Mouse (Mus musculus) embryo, embryonic 9.5 days (tissue): Measurements from ENCODE around the gene Ostf1.

ENCODE experiments used
- DNase-seq: peaks from one replicate; pipeline ENCODE4 v3.0.0-alpha.2; 2017; ENCODE audit errors: extremely low spot score

Ostf1 gene

DNA sequence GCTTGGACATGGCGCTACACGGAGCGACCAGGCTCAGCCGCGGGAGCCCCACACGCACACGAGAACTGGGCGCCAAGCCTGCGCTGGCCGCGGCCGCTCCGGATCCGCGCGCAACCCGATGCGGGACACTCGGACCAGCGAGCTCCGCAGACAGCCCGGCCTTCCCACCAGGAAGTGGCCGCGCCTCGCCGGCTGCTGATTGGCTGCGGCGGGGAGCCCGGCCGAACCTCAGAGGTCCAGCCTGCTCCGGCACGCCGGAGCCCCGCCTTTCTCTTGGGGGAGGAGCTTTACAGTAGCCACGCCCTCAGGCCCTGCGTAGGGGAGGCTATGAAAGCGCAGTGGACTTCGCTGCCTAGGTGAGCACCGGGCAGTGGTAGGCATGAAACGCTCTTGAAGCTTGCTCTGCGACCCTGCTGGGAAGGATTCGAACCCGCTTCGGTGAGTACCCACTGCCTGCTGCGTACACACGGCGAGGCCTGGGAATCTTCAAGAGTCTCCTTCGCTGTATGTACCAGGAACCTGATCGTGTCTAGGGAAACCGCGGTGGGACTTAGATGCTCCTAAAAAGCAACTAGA is at the start of gene Ostf1, which contains the start of gene Nmrk1:
Gene Ostf1, minus strand, starts transcription at position 180 of the 576 bp plus-strand sequence.
Gene Nmrk1, plus strand, starts transcription at position 307 of the 576 bp plus-strand sequence.
- DNase-seq, result peak; percentile 95

DNA sequence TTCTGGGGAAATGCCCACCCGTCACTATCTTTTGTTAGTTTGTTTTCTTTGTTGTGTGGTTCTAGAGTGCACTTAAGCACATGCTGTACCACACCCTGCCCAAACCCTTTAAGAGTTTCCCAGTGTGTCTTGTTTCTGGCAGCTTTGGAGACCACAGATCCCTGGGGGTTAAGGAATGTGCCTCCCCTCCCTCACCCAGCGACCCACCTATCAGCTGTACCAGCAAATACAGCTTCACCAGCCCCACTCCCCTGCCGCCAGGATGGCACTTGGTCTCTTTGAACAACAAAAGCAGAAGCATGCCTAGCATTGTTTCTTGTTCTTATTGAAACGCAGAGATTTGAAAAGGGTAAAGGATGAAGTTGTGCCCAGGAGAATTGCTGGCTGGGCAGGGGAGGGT is 41.5 kb upstream of the Ostf1 start:
- DNase-seq, result no peak

DNA sequence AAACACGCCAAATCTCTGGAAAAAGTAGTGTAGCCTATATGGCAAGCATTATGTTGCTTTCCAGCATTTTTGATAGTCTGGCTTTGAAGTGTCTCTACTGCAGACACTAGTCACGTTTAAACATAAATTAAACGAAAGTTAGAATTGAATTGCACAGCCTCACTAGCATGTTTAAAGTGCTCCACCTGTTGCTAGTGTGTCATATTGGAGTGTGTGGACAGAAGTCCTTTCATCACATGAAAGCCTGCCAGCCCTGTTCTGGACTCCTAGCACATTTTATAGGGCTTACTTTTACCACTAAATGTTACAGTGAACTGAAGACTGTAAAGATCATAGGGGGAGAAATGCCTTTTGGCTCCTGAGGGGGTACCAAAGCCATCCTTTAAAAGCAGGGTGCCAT is 40.9 kb upstream of the Ostf1 start:
- no peak for DNase-seq

DNA sequence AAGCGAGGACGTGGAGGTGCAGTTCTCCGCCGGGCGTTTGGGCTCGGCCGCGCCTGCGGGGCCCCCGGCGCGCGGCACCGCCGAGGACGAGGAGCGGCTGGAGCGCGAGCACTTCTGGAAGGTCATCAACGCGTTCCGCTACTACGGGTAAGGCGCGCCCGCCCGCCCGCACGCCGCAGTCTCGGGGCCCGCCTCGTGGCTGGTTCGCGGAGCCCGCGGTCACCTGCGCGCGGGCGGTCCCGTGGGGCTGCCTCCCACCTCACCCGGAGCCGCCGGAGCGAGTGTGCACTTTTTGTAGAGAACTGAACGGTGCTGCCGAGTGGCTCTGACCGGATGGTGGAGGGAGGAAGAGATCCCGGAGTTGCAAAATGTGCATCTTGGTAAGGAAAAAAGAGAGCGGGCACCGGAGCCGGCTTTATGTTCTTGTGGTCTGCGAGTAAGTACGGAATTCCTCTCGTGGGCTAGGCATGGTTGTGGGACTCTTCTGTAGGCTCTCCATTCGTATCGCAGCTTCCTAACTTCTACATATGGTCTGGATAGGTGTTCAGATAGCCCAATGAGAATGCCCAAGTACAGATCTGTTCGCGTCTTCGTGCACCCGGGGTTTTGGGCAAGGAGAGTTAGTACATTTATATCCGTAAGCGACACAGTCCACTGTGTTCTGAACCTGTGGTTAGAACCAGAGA is 39.6 kb upstream of the Ostf1 start:
- DNase-seq, result peak; percentile 65

DNA sequence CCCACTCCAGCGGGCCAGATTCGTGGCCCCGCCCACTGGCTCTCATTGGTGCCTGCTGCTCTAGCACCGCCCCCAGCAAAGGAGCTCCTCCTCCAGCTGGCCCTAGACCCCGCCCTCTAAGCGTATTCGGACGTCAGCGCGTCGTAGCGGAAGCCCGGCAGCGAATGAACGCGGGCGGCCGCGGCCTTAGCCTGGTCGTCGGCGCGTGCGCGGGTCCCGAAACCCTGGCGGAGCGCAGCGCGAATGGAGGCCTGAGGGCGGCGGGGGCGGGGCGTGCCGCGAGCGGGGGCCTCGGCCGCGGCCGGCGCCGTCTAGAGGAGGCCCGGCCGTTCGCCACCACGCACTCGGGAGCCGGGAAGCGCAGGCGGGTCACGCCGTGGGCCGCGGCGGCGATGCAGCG is 39.0 kb upstream of the Ostf1 start, which contains the start of gene Carnmt1:
Gene Carnmt1, plus strand, starts transcription at position 157 of the 400 bp plus-strand sequence.
- peak; percentile 99 for DNase-seq

DNA sequence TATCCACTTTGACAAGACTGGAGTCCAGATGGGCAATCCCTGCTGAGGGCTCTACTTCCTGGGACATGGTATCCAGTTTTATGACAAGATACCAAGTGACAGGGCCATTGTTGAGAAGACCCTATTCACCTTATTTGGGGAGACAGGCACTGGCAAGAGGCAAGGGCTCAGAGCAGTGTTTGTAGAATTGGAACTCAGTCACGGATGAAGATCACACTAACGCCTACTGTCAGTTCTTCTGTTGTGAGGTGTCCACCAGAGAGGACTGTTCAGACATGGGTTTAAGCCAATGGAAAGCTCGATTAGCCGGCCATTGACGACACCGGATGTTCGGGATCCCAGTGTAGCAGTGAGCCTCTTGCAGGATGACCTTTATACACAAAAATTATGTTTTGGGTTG is 37.9 kb upstream of the Ostf1 start:
- DNase-seq, result no peak

DNA sequence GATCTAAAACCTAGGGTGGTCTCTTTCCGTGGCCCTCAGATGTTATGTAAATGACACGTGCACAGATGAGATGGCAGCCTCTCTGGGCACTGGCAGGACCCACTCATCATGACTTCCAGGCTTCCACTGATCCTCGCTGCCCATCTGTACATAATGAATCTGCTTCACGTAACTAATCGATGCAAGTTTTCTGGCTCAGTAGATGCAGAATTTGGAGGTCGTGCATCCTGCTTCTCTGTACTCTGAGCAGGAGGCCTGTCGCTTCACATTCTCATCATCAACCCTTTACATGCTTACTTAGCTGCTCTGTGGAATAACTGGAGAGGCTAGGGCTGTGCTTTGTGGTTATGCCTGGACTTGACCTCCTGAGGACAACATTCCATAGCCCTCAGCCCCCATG is 35.3 kb upstream of the Ostf1 start:
- DNase-seq, result no peak

DNA sequence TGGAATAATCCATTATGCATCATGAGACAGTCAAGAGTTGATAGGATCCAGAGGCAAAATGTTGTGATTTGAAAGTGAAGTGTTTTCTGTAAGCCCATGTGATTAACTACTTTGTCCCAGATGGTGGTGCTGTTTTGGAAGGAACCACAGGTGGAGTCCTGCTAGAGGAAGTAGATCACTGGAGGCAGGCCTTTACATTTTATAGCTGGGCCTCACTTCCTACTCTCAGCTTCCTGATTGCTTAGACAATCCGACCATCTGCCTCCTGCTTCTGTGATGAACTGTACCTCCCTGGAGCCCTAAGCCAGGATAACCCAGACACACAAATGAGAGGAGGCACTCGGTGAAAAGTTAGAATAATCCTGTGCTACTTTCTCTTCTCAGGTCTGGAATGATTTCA is 32.3 kb upstream of the Ostf1 start:
- no peak for DNase-seq

DNA sequence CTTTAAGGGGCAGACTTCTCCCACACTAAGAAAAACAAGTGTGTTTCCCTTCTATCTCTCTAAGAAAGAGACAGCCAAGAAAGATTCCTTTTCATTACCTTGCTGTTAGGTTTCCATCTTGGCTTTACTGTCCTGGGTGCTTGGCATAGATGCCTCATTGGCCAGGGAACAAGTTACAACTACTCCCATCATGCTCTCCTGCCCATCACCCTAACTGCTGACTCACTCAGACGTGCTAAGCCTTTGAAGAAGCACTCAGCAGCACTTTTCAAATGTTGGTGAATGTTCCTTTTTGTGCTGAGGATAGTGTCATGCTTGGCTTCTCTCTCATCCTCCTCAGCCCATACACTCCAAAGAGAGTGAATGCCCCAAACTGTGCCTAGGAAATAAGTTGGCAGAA is 30.1 kb upstream of the Ostf1 start:
- DNase-seq, result no peak

DNA sequence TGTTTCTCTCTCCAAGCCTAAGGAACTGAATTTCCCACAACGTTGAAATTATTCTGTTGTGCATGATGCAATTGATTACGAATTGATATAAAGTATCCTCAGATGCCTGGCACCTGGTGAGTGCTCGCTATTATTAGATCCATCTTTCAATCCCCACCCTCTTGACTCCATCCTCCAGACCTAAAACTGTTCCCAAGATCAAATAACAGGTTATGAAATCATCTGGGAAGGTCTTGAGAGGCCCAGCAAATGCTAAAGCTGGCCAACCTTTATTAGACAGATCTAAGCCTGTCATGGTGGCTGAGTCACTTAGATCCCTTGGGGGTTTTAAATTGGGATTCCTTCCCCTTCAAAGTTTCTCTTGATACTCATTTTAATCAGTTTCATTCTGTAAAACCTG is 28.8 kb upstream of the Ostf1 start:
- DNase-seq, result no peak

DNA sequence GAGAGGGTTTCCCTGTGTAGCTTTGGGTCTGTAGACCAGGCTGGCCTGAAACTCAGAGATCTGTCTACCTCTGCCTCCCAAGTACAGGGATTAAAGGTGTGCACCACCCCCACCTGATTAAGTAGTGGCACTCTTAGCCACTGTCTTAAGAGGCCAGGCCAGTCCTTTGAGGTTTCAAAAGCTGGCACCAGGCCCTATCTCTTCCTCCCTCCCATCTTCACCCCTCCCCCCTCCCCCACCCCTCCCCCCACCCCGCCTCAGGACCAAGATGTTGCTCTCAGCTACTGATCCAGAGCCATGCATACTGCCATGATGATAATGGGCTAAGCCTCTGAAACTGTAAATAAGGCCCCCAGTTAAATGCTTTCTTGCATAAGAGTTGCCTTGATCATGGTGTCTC is 27.7 kb upstream of the Ostf1 start:
- no peak for DNase-seq

DNA sequence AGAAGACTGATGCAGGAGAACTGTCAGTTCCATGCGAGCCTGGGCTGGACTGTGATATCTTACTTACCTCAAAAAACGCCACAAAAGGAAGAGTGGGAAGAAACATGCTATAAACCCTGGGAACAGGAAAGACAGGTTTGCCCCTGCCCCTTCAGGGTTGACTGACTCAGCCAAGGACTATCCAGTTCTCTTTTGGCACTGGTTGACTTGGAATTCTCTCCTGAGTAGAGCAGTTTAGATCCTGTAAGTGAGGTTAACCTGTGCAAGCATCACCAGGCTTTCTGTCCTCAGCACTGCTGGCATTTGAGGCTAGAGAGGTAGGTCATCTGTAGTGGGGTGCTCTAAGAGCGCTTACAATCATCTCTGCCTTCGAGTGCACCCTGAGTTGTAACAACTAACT is 26.9 kb upstream of the Ostf1 start:
- DNase-seq, result no peak

DNA sequence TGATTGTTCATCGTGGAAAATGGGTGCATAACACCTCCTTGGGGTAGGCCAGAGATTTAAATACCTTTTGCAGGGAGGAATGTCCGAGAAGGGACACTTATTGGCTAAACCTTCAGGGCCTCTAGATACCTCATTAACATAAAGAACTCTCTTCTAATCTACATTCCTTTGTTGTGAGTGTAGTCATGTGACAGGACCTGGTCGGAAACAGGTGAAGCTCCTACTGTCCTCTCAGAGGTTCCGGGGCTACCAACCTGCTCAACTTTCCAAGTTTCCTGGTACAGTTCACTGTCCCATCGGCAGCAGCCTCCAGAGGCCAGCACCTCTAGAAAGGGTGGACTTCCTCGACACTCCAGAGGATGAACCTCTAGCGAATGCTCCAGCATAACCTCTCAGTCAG is 24.4 kb upstream of the Ostf1 start:
- no peak for DNase-seq

DNA sequence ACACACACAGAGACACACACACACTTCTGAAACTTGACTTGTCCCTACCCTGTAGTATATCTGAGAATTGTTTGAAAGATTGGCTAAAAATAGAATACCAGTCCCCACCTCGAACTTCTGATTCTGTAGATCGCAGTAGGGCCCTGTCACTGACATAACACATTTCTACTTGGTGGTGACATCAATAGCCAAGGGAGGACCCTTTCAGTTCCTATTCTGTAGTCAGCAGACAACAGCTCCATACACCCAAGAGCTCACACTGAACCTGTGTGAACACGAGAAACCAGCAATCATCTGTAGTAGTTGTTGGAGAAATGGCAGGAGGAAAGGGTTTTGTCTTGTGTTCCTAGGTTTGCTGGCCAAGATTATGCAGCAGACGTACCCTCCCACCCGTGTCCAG is 23.4 kb upstream of the Ostf1 start:
- no peak for DNase-seq

DNA sequence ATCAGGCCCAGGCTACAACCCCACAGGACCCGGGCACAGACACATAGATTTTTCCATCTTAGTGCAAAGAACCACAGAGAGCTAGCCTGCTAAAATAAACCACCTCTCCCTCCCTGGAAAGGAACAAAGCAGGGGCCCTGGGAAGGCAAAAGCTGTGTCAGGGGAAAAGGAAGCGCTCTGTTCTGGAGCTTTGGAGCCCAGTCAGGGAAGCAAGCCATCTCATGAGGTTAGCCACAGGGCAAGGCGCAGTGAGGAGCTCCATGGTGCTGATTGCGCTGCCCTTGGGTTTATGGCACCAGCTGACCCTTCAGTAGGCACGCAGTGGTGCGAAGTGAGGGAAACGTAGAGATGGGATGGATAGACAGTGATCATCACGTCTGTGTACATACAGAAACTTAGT is 22.7 kb upstream of the Ostf1 start:
- DNase-seq, result no peak

DNA sequence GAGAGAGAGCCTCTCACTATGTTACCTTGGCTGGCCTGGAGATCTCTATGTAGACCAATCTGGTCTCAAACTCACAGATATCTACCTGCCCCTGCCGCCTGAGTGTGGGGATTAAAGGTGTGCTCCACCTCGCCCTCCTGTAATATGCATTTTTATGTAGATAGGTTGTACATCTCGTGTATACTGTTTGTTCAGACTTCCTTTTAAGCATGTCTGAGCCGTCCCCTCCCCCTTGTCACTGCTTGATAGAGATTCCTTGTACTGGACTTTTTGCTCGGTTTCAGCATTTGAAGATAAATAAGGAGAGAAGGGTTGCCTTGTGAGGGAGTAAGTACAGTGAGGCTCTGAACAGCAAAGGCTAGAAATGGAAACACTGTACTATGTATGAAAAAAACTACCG is 21.4 kb upstream of the Ostf1 start:
- no peak for DNase-seq

DNA sequence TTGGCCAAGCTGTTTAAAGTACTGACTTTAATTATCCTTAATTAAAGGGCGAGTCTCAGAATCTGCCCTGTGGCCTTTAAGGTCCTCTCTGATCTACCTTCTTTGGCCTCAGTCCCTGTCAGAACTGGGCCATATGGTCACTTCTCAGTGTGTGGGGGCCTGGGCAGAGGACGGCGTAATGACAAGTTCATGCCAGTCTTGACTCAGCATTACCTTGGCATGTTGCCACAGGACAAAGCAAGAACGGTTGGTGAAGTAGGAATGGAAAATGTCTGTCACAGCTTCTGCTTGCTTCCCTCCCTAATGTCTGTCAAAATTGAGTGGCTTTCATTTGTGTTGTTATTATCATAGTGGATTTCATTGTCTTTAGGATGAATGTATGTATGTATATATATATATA is 21.0 kb upstream of the Ostf1 start:
- no peak for DNase-seq

DNA sequence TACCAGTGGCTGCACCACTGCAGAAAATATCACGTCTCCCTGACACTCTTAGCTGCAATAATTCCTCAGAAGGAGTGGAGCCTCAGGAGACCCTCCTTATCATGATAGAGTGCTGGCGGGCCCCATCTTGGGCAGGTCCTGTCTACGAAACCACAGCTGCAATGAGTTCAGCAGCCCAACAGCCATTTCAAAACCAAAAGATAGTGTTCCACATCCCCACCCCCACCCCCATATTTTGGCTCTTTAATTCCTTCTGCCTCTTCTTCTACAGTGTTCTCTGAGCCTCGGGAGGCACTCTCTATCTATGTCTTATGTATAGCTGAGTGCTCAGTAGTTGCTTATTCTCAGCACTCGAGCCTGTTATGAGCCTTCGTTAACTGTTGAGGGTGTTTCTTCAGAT is 18.9 kb upstream of the Ostf1 start:
- no peak for DNase-seq

DNA sequence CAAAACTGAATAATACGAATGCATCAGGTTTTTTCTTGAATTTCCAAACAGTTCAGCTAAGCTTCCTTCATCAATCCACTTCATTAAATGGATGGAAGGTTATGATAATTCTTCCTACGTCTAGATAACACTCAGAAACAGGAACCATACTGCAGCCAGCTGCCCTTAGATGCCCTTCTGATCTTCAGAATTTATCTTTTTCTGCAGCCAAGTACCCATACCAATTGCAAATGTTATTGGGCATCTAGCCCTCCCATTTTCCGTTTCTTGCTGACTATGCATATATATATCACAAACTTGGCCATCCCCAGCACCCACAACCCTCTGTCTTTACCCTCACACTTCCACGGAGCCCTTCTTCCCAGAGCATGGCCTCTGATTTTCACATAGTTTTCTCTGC is 18.3 kb upstream of the Ostf1 start:
- no peak for DNase-seq

DNA sequence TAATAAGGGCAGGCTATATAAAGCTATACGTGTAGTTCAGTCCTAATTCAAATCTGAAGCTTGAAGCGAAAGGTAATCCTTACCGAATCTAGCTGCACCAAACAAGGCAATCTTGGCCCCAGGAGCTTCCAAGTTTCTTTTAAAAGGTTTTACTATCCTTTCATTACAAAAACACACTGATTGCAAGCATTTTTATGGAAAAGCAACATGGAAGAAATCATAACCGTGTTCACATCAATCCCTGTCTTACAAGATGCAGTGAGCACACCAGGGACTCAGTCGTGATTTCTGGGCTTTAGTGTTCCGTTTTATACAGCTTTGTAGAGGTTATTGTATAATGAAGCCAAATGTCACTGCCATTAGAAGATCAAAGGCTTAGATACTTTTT is 16.9 kb upstream of the Ostf1 start:
- no peak for DNase-seq

DNA sequence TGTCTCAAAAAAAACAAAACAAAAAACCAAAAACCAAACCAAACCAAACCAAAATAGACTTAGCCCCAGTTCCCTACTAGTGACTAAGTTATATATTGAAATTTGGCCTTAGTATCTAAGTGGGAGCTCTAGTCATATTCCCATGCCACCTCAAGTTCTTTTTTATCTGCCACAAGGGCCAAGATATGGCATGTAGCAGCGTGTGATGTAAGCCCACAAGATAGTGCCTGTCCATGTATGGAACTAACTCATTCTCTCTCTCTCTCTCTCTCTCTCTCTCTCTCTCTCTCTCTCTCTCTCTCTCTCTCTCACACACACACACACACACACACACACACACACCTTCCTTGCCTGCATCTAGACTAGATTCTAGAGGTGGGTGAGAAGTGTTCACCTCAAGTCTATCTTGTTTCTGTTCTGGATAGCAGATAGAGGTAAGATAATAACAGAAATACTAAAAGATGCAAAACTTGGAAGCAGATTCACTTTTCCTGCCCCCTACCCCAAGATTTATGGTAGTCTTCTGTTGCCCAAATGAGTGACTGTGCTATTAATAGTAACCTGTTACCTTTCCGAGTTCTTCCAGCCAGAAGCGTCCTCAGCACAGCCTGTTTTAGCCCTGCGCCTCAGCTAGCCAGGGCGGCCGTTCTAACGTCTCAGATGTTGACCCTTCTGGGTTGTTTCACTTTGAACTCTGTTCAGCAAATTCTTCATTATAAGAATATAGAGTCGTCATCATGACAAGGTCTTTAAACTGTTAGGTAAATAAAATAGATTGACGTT is 16.3 kb upstream of the Ostf1 start:
- no peak for DNase-seq

DNA sequence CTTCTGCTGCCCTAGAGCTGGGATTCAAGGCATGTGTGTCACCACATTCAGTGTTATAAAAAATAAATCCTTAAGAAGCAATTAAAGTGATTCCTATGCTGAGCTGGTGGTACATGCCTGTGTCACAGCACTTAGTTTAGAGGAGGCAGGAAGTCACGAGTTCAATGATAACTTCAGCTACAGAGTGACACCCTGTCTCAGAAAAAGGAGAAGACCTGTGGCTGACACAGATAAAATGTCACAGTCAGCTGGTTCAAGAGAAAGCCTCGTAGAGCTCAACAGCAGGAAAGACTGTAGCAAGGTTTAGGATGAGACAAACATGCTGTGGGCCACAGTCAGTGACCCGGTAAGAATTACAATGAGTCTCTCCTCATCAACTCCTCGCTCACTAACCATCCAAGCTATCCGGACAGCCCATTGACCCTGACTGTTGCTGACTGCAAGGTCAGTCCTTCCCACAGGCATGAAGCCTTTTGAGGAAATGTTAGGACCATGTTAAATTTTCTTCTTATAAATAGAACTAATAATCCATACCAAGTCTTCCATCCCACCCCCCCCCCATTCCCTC is 15.3 kb upstream of the Ostf1 start:
- DNase-seq, result no peak

DNA sequence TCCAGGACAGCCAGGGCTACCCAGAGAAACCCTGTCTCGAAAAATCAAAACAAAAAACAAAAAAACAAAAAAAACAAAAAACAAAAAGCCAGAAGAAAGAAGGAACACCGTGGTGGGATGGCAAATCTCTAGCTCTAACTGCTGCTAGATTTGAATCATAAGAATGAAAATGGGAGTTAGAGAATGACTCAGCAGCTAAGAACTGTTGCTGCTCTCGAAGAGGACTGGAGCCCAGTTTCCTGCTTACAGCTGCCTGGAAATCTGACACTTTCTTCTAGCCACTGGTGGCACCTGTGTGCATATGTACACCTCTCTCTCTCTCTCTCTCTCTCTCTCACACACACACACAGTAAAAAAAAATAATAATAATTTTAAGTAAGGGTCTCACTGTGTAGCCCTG is 14.8 kb upstream of the Ostf1 start:
- DNase-seq, result no peak
